In genomic region chr13:112288225-112289178, GRCm38 (mm10) we compare ENCODE assay signal across 8 mouse cellular contexts. TPM values are rescaled to one million over a fixed set of nuclear protein-coding genes. Genes with fewer than 3 reads are reported as not detected.
DNase-seq lines count a peak whose midpoint lies in the region; ATAC-seq and TF ChIP-seq lines count a peak whose summit lies in the region.

Ankrd55 (plus strand) TSS chr13:112288451.

- H3K9ac ChIP-seq in heart, embryonic 16.5 days (ENCODE audit: low read length), result peak within 1 kb of the TSS; percentile 50
- 0 out of 2 replicates have a peak within 1 kb of the TSS, but pooled peaks have one; percentile 9 for H3K9ac ChIP-seq in liver, adult 2 months (ENCODE audit: low read depth, low read length)
- peak within 1 kb of the TSS; percentile 61 for H3K9ac ChIP-seq in stomach, embryonic 16.5 days (ENCODE audit: low read length)

- H3K4me2 ChIP-seq in heart, embryonic 16.5 days (ENCODE audit: low read depth, low read length), result peak within 1 kb of the TSS; percentile 79
- peak within 1 kb of the TSS; percentile 59 for H3K4me2 ChIP-seq in stomach, embryonic 16.5 days (ENCODE audit: low read depth, low read length)

- 14% methylated on average over 22 of the region's 22 CpGs for WGBS in heart, embryonic 16.5 days
- 17% methylated on average over 22 of the region's 22 CpGs for WGBS in liver, adult 2 months
- 13% methylated on average over 22 of the region's 22 CpGs for WGBS in stomach, embryonic 16.5 days

- H3K27ac ChIP-seq in heart, embryonic 16.5 days (ENCODE audit: low read length), result peak within 1 kb of the TSS; percentile 39; the same call in 1 of the 2 replicates
- no peak within 1 kb of the TSS for H3K27ac ChIP-seq in liver, adult 2 months (replicated peaks; ENCODE audit: insufficient read depth, low read depth, low read length)
- peak within 1 kb of the TSS; percentile 25; the same call in 1 of the 2 replicates for H3K27ac ChIP-seq in stomach, embryonic 16.5 days (ENCODE audit: low read length)

- peaks cover 18% of the 10 kb centered on the region for H3K4me1 ChIP-seq in heart, embryonic 16.5 days (ENCODE audit: control insufficient read depth, insufficient read depth, low read length)
- H3K4me1 ChIP-seq in liver, adult 2 months (ENCODE audit: control insufficient read depth, insufficient read depth, low read length), result peaks cover 5% of the 10 kb centered on the region
- peaks cover 14% of the 10 kb centered on the region for H3K4me1 ChIP-seq in stomach, embryonic 16.5 days (ENCODE audit: control insufficient read depth, insufficient read depth, low read length)

- peaks cover 6% of the 10 kb centered on the region; the same call in 1 of the 2 replicates for H3K9me3 ChIP-seq in heart, embryonic 16.5 days (replicated peaks; ENCODE audit: control insufficient read depth, low read length)
- no peaks in the 10 kb centered on the region for H3K9me3 ChIP-seq in stomach, embryonic 16.5 days (replicated peaks; ENCODE audit: control insufficient read depth, low read length)

- TF ChIP-seq POLR2A in liver, adult 2 months (IDR thresholded peaks at IDR 0.05; ENCODE audit: extremely low read depth, insufficient read depth, low read length), result no peak

- no peaks in the 10 kb centered on the region for H3K36me3 ChIP-seq in heart, embryonic 16.5 days (ENCODE audit: control insufficient read depth, insufficient read depth)
- no peaks in the 10 kb centered on the region for H3K36me3 ChIP-seq in liver, adult 2 months (ENCODE audit: control insufficient read depth, insufficient read depth, low read length)
- H3K36me3 ChIP-seq in stomach, embryonic 16.5 days (ENCODE audit: control insufficient read depth, insufficient read depth, low read length), result no peaks in the 10 kb centered on the region

- no peaks in the 10 kb centered on the region for H3K79me2 ChIP-seq in liver, adult 2 months (ENCODE audit: control insufficient read depth, insufficient read depth, low read length)

- H3K27me3 ChIP-seq in heart, embryonic 16.5 days (ENCODE audit: control insufficient read depth, insufficient read depth, low read length), result no peaks in the 10 kb centered on the region
- H3K27me3 ChIP-seq in liver, adult 2 months (ENCODE audit: control insufficient read depth, insufficient read depth, low read length), result no peaks in the 10 kb centered on the region
- H3K27me3 ChIP-seq in stomach, embryonic 16.5 days (ENCODE audit: control insufficient read depth, insufficient read depth, low read length), result no peaks in the 10 kb centered on the region

- peak; percentile 85 for DNase-seq in heart, adult 11 months
- DNase-seq in heart, adult 8-10 months (ENCODE audit: low spot score), result no peak
- DNase-seq in embryo, embryonic 11.5 days (ENCODE audit: low read depth, low spot score), result peak; percentile 51
- peak; percentile 55 for DNase-seq in kidney, postnatal 10 days
- peak; percentile 47 for DNase-seq in liver, adult 2 months (ENCODE audit: extremely low read depth, low read depth, low spot score)

- H3K4me3 ChIP-seq in heart, embryonic 16.5 days (ENCODE audit: low read length), result peak within 1 kb of the TSS; percentile 37
- no peak within 1 kb of the TSS for H3K4me3 ChIP-seq in liver, adult 2 months (ENCODE audit: insufficient read depth, low read depth, low read length)
- peak within 1 kb of the TSS; percentile 35 for H3K4me3 ChIP-seq in stomach, embryonic 16.5 days (replicated peaks; ENCODE audit: low read length)

- ATAC-seq in heart, embryonic 16.5 days (replicated peaks; ENCODE audit: extremely low read depth, insufficient read depth, low FRiP score), result peak; percentile 87
- 0 out of 2 replicates have a peak, but pooled peaks have one; percentile 37 for ATAC-seq in monocyte, adult 5-6 weeks (replicated peaks; ENCODE audit: insufficient number of reproducible peaks, low FRiP score, low TSS enrichment, poor library complexity, severe bottlenecking)
- ATAC-seq in stomach, embryonic 16.5 days (ENCODE audit: insufficient read depth, low FRiP score), result peak; percentile 93

- no peak for TF ChIP-seq CTCF in liver, adult 2 months (IDR thresholded peaks at IDR 0.05; ENCODE audit: low read depth, low read length)

RNA-seq across cellular contexts. Expression of gene Ankrd55, which starts in this region (rescaled TPM):
- total RNA-seq in heart, adult 8-10 months (2022), result 1 to 10 TPM; 1.6 to 2.7 (median 2.4) TPM
- 0.15 and 0.32 TPM in 2 replicates for polyA plus RNA-seq in heart, embryonic 16.5 days (2015; fragmentation: Nextera tagmentation; extraction: Ambion mirVana)
- total RNA-seq in liver, adult 2 months (2014; rRNA removed), result 0.09 and 0.40 TPM in 2 replicates
- polyA plus RNA-seq in liver, adult 2 months (2012; rRNA removed), result 0.10 and 0.17 TPM in 2 replicates
- 0.68 TPM in 1 of 3 replicates, not detected in the others for total RNA-seq in monocyte, adult 5-6 weeks (2017)
- 0.39 and 0.46 TPM in 2 replicates for polyA plus RNA-seq in stomach, embryonic 16.5 days (2015; fragmentation: Nextera tagmentation; extraction: Ambion mirVana)

Comparison
In these comparisons a context has a peak if more than half of its experiments do, and no peak if none do; other contexts are left out.
1. Peak in ATAC-seq, H3K4me3 ChIP-seq, H3K27ac ChIP-seq, H3K9ac ChIP-seq and H3K4me2 ChIP-seq in heart, embryonic 16.5 days; RNA of the gene not detected or under 1 TPM.
2. Peak in DNase-seq and H3K9ac ChIP-seq in liver, adult 2 months; RNA of the gene not detected or under 1 TPM.
3. Peak in ATAC-seq in monocyte, adult 5-6 weeks; RNA of the gene not detected or under 1 TPM.
4. Peak in ATAC-seq, H3K4me3 ChIP-seq, H3K27ac ChIP-seq, H3K9ac ChIP-seq and H3K4me2 ChIP-seq in stomach, embryonic 16.5 days; RNA of the gene not detected or under 1 TPM.
5. ATAC-seq: peak in every context shown above with its lines; median percentile 93 in stomach, embryonic 16.5 days; 87 in heart, embryonic 16.5 days; 37 in monocyte, adult 5-6 weeks.
6. H3K9ac ChIP-seq: peak in every context shown above with its lines; median percentile 61 in stomach, embryonic 16.5 days; 50 in heart, embryonic 16.5 days; 9 in liver, adult 2 months.